Mouse (Mus musculus) spleen, embryonic (tissue): ENCODE measurements around the gene Gm20388.

Source experiments
- CTCF ChIA-PET: fragments of 350-600 bp; sonication (Branson Sonifier 250); formaldehyde crosslinking; loops from one replicate; lab custom pipeline; 2022; lab: Charles Lee

Gene Gm20388

DNA sequence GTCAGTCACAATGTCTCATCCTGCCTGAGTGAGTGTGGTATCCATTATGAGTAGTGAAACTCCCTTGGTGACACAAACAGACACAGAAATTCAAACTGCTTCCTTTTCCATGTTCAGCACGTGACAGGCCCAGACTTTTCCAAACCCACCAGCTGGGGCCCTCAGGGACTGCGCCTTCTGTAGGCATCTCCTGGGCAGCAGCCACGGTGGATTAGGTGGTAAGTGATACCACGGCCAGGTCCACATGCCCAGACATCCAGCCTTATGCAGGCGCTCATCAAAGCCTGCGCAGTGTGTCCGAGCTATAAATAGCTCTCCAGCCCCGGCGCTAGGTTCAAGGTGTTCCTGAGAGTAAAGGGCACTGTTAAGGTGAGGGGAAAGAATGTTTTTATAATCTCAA lies 3961.4 kb downstream of the Gm20388 start:
- CTCF ChIA-PET = no interaction called here

GRCm38 (mm10) chr8:123873364-123873763 lies 3962.7 kb downstream of the Gm20388 start:
- CTCF ChIA-PET = no interaction called here

DNA sequence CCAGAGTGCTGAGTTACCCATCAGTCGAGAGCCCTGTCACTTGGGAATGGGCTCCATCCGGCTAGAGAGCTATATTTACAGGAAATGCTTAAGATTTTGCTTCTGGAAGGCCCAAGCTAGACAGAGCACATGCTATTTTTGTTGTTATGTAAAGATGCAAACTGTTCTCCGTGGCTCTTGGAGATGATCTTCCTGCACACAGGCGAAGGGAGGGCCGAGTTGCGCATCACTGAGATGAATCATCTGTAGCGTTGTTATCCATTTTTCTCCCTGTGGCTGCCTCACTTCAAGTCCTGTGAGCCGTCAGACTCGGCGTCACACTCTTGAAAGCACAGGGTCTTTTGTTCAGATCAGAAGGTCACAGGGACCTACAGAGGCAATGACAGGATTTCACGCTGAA lies 3963.7 kb downstream of the Gm20388 start:
- CTCF ChIA-PET = no interaction called here

DNA sequence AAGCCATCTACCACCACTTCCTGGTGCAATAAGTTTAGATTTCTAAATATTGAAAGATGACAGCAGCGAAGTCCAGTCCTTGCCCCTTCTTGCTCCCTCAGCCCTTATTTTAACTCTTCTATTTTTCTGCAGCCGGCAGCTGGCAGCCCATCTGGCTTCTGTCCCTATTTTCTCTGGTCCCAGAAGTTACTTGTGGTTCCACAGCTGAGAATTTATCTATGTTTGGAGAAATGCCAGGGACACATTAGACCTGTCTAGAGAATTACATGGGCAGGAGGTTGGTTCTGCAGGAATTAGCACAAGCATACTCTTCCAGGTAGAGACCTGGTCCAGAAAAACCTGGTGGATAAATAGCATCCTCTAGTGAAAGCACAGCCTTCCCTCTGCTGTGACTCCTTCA lies 3967.2 kb downstream of the Gm20388 start:
- CTCF ChIA-PET = no interaction called here

GRCm38 (mm10) chr8:123880271-123880670 lies 3969.6 kb downstream of the Gm20388 start:
- CTCF ChIA-PET = no interaction called here

GRCm38 (mm10) chr8:123880821-123881350 lies 3970.2 kb downstream of the Gm20388 start:
- CTCF ChIA-PET = no interaction called here

- CTCF ChIA-PET = no interaction called here
Measured at GRCm38 (mm10) chr8:123882412-123882811, 3971.8 kb downstream of the Gm20388 start.

DNA sequence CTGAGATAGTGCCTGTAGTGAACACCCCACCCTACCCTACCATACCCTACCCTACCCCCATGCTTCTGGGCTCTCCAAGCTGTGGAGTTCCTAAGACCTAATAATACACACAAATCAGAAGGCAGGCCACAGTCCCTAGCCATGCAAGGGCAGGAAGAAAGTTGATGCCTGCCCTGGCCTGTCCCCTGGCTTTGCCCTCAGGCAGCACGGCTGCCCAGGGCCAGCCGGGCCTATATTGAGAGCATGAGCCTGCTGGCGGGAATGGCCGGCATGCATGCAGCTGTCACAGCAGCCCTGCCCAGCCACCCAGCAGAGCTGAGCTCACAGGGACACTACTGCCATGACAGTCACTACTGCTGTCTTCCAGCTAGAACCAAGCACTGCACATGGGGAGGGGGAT lies 3972.5 kb downstream of the Gm20388 start:
- CTCF ChIA-PET = no interaction called here

DNA sequence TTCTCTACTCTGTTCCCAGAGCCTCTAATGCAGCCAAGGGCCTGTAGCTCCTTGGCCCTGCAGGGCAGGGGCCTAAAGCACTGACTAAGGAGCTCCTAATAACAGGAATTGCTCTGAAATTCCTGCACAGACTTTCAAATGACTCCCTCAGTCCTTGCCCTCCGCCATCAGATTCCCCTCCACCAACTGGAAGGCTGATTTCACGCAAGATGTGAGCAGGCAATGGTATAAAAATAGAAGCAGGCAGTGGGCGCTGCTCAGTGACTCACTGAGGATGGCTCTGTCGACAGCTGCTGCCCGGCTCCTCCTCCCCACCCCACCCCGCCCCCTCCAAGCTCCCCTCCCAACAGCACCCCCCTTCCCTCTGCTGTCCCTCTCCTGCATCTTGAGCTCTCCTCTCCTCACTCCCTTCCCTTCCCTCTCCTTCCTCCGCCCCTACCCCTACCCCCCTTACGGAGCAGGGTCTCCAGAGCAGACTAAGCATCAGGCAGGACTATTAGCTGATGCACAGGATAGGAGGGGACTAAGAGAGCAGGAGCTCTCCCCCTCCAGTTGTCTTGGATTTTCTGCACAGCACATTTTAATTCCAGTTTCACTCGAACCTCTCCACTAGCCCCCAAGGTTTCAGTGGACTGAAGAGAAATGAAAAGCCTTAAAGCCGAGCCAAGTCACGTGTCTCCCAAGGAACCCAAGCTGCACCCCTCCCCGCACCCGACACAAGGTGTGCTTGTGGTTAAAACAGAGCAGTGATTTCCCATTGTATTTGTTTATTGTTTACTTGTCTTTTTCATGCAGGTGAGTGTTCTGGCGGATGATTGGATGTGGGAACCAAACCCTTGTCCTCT lies 3974.3 kb downstream of the Gm20388 start:
- CTCF ChIA-PET = interaction anchor here (0.5 kb wide), 1 partner anchor 8 kb away, joined by 24 read pairs; no protein-coding TSS in a partner anchor

GRCm38 (mm10) chr8:123887163-123887562 lies 3976.5 kb downstream of the Gm20388 start:
- CTCF ChIA-PET = no interaction called here

GRCm38 (mm10) chr8:123887956-123888355 lies 3977.3 kb downstream of the Gm20388 start:
- CTCF ChIA-PET = no interaction called here

DNA sequence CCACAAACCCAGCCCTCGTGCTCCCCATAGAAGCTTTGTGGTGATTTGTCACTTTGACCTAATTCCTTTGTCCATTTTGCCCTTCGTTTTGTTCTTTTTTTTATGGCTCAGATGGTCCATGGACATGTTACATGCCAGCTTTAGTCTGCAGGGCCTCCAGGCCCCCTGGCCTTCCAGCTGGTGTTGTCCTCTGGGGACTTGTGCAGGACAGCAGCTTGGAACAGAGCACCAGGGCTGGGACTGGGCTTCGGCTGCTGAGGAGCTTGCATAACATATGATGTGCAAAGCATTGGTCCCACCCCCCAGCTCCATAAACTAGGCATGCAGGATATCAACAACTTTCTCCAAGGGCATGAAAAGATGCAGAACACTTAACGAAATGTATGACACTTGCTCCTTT lies 3979.2 kb downstream of the Gm20388 start:
- CTCF ChIA-PET = no interaction called here

DNA sequence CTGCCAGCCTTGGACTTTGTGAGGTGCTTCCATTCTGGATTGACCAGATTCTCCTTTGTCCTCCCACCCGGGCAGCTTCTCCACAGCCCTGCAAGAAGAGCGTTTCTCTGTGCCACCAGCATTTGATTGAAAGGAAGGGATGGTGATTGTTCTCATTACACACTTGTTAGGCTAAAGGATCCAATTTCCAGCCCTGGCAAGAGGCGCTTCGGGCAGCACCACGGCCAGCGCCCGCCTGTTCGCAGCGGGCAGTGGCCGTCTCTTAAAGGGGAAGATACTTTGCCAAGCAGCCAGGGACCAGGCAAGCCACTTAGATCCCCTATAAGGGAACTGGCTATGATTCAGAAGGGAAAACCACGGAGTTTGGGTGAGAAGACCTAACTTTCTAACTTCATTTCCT lies 3980.6 kb downstream of the Gm20388 start:
- CTCF ChIA-PET = no interaction called here

- CTCF ChIA-PET = no interaction called here
Measured at GRCm38 (mm10) chr8:123891883-123892585, 3981.4 kb downstream of the Gm20388 start.

GRCm38 (mm10) chr8:123892586-123893155 lies 3982.0 kb downstream of the Gm20388 start:
- CTCF ChIA-PET = no interaction called here

GRCm38 (mm10) chr8:123893413-123893812 lies 3982.8 kb downstream of the Gm20388 start:
- CTCF ChIA-PET = no interaction called here

DNA sequence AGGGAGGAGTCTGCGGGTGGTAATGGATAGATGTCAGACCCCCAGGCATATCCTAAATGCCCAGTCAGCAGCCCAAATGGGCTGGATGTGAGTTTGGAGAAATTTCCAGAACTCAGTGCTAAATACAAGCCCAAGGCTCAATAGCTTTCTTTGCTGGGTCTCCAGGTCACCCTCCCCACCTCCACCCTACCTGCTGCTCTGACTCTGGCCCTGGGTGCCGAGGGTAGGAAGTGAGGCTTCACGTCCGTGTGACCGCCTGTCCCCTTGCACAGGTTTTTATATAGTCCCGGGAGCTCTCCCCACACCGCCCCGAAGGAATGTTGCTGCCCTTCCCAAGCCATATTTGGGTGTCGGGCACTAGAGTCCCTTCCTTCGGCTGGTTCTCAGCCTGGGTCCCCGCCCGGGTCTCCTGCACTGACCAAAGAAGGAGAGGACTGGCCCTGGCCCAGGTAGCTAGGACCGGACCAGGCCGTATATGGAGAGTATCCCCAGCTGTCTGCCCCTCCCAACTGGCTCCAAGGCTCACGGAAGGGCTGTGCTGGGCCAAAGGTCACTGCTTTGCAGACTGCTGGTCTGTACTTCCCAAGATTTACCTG lies 3984.0 kb downstream of the Gm20388 start, which contains the start of gene Acta1:
Gene Acta1, minus strand, starts transcription at position 250 of the 596 bp plus-strand sequence.
- CTCF ChIA-PET = no interaction called here

- CTCF ChIA-PET = no interaction called here
Measured at GRCm38 (mm10) chr8:123895230-123895629, 3984.6 kb downstream of the Gm20388 start.

- CTCF ChIA-PET = interaction anchor here (0.7 kb wide), 1 partner anchor 454 kb away, joined by 16 read pairs; no protein-coding TSS in a partner anchor
Measured at GRCm38 (mm10) chr8:123895680-123896365, 3985.2 kb downstream of the Gm20388 start.

DNA sequence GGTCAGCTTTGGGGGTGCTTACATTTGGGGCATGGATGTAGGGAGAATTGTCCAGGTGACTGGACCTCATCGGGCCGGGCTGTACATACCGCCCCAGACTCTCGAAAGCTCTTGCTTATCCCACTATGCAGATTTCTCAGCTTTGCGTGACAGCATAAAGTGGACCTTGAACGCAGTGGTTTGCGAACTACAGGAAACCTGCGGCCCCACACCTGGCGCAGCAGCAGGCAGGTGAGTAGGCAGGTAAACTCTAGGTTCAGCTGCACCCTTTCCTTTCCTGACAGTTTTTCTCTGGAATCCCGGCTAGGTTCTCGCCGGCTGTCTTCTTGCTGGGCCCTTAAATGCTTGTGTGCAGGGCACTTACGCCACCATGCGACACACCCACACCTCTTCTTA lies 3985.7 kb downstream of the Gm20388 start:
- CTCF ChIA-PET = interaction anchor here (0.7 kb wide), 1 partner anchor 453 kb away, joined by 16 read pairs; no protein-coding TSS in a partner anchor

DNA sequence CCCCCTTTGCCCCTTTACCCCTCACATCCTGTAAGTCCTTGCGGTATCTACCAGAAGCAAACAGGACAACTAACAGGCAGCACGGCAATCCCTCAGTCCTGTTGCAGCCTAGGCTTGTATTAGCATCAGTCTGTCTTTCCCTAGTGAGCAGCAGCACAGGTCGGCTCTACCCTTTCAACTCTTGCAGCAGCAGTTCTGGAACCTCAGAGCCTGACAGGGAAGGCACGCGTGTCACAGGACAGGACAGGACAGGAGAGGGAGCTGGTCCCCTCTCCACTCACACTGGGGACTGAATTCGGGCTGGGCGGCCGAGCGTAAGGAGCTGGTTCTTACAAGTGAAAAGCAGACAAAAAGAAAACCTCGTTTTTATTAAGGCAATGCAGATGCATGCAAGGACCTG lies 3986.1 kb downstream of the Gm20388 start:
- CTCF ChIA-PET = interaction anchor here (0.7 kb wide), 1 partner anchor 453 kb away, joined by 16 read pairs; no protein-coding TSS in a partner anchor
